Mouse (Mus musculus) testis, adult 2 months (tissue): ENCODE results near the gene Pld5.

Experiments used
- CTCF ChIP-seq: fragments of 200-500 bp; IDR thresholded peaks from 2 replicates; pipeline ENCODE4 v1.5.1; 2012; ENCODE audit warnings: low read depth, mild to moderate bottlenecking, inconsistent platforms, low read length, moderate library complexity; ENCODE audit not compliant: control insufficient read depth, insufficient read depth, insufficient replicate concordance
- POLR2A ChIP-seq: fragments of 200-500 bp; IDR thresholded peaks from 2 replicates; pipeline ENCODE4 v1.6.1; 2012; ENCODE audit warnings: low read depth, mild to moderate bottlenecking, inconsistent platforms, low read length, moderate library complexity; ENCODE audit not compliant: control insufficient read depth

- TF ChIP-seq CTCF (no peak), POLR2A (no peak)
Observed at GRCm38 (mm10) chr1:176033698-176034097, 241.4 kb downstream of the Pld5 start.
